Mouse (Mus musculus) forebrain, embryonic 14.5 days (tissue): Measurements from ENCODE around the gene Defb5. TPM values are rescaled to one million over a fixed set of nuclear protein-coding genes. Genes with fewer than 3 reads are reported as not detected.

Experiments
- polyA plus RNA-seq: library from polyadenylated mRNA; unstranded; fragments of >200 nt; fragmentation: Nextera tagmentation; extraction: Ambion mirVana; gene quantifications from 2 replicates; pipeline ENCODE4 v1.2.1, GENCODE M21; 2014

Gene Defb5
- polyA plus RNA-seq, 1 experiment from 2014 or later: not detected

Other genes with a start within 250 kb of the Defb5 start
- gene Defb38, start 221.0 kb upstream of the Defb5 start, polyA plus RNA-seq: not detected in 2 replicates
- gene Defb39, start 182.8 kb upstream of the Defb5 start, polyA plus RNA-seq: not detected in 2 replicates
- gene Defb12, start 132.7 kb upstream of the Defb5 start, polyA plus RNA-seq: not detected in 2 replicates
- gene Defb34, start 123.8 kb upstream of the Defb5 start, polyA plus RNA-seq: not detected in 2 replicates
- gene Gm45826, start 106.8 kb upstream of the Defb5 start, polyA plus RNA-seq: not detected in 2 replicates
- gene Defb14, start 53.2 kb upstream of the Defb5 start, polyA plus RNA-seq: not detected in 2 replicates
- not detected in 2 replicates for gene Defb4, start 48.9 kb upstream of the Defb5 start, polyA plus RNA-seq
- gene Defb6, start 22.1 kb upstream of the Defb5 start, polyA plus RNA-seq: not detected in 2 replicates
- not detected in 2 replicates for gene Defb46, start 7.7 kb upstream of the Defb5 start, polyA plus RNA-seq
- not detected in 2 replicates for gene Defb3, start 45.8 kb downstream of the Defb5 start, polyA plus RNA-seq
- gene Defb8, start 200.0 kb downstream of the Defb5 start, polyA plus RNA-seq: not detected in 2 replicates
- not detected in 2 replicates for gene Defb7, start 247.5 kb downstream of the Defb5 start, polyA plus RNA-seq